Mouse (Mus musculus) small intestine, adult 2 months (tissue): ENCODE measurements around the gene Nfkbie.

Experiments
- CTCF ChIP-seq: fragments of 200-500 bp; IDR thresholded peaks from 2 replicates; pipeline ENCODE4 v1.5.1; 2012; ENCODE audit warnings: low read depth, mild to moderate bottlenecking, control low read depth, inconsistent platforms, low read length, moderate library complexity, mixed read lengths; ENCODE audit not compliant: insufficient replicate concordance, insufficient read length; ENCODE audit errors: extremely low read depth
- POLR2A ChIP-seq: fragments of 200-500 bp; IDR thresholded peaks from 2 replicates; pipeline ENCODE4 v1.6.1; 2012; ENCODE audit warnings: low read depth, mild to moderate bottlenecking, control low read depth, inconsistent platforms, low read length, moderate library complexity

DNA sequence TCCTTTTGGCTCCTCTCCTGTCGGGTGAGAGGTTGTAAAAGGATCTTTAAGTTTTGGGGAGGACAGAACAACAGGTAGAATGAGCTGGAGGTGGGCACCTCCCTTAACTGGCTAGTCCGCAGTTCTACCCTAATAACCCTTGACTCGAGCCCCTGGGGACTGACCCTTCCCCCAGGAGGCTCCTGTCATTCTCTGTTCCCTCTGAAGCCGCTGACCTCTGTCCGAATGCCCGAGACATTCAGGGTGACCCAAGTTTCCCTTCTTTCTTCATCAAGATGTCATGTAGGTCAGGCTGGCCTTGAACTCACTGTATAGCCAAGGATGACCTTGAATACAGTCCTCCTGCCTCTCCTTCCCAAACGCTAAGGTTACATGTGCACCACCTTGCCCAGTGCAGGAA is 32.9 kb downstream of the Nfkbie start:
- TF ChIP-seq CTCF (no peak), POLR2A (no peak)
